Mouse (Mus musculus) granulocyte monocyte progenitor cell, adult 5-6 weeks (primary cell): Measurements from ENCODE around the gene Opcml. TPM values are rescaled to one million over a fixed set of nuclear protein-coding genes. Genes with fewer than 3 reads are reported as not detected.

Experiments
- ATAC-seq: replicated peaks from 2 replicates; pipeline ENCODE4 v1.8.0; 2016; ENCODE audit warnings: mild to moderate bottlenecking, moderate TSS enrichment, inconsistent platforms; ENCODE audit not compliant: poor library complexity, severe bottlenecking
- total RNA-seq, 2 experiments: library from RNA; stranded (forward) in 1 of 2; stranded (reverse) in 1 of 2; fragments of 200-712, 200-1000 nt in 1 of 2; fragments of >200 nt in 1 of 2; fragmentation: Nextera tagmentation in 1 of 2; gene quantifications; 2 replicates each; pipeline ENCODE4 v1.2.3; 2014 to 2017

The Opcml gene
- total RNA-seq, 2 experiments from 2014 or later = not detected

DNA sequence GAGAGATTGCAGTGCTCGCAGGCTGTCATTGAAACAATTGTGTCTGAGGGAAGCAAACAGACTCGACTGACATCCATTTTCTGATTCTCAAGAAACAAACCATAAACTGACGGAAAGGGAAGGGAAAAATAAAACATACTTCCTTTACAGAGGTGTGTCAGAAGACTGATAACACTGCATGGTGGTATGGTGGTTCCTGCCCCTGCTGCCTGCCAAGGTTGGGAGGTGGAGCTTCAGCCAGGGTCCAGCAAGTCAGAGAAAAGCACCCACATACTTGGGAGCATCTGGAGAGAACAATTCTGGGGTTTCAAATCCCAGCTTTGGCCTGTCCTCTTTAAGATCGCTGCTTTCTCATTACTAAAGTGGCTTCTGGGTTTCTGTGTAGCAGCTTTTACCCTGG is 201.0 kb downstream of the Opcml start:
- no peak for ATAC-seq

DNA sequence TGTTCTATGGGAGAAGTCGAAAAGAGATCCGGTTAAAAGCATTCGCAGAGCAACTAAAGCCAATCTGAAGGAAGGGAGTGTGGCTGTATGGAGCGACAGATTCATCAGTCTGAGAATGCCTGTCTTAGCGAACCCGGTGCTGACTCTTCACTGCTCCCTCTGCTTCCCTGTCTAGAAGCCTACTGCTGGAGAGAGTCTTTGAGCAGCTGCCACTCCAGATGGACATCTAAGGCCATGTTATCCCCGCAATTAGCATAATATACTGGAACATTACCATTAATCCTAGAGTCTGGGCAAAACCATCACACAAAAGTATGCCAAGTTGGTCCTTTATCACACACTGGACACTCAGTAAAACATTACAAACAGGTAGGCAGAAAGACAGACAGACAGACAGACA is 206.0 kb downstream of the Opcml start:
- no peak for ATAC-seq

DNA sequence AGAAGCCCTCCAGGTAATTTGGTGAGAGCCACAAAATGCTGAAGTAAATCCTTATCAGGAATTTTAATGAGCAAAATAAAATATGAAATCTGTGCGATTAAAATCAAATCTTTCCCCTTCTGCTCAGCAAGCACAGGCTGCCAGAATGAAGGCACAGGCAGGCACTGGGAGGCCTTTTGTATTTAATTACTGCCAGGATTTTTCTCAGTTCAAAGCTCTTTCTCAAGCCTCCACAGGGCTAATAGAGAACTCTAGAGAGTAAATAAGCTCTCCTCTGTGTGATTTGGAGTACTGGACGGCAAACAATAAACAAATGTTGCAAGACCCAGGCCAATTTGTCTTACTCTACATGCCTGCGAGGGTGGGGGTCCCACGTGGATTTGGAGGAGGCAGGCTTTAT is 208.2 kb downstream of the Opcml start:
- no peak for ATAC-seq

DNA sequence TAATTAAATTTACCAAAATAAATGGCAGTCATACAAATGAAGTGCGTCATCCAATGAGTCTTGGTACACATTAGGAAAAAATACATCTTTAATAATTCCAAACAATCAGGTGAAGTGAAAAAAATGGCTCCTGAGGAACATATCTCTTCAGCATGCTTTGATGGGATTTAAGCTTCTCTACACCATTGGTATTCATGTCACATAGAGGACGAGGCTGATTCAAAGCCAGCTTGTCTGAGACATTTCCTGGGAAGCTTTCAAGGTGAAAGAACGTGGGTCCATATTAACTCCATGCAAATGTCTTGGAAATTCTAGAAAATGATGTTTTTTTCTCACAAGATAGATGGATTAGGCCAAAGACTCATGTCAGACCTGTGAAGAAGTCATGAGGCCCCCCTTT is 212.6 kb downstream of the Opcml start:
- no peak for ATAC-seq

DNA sequence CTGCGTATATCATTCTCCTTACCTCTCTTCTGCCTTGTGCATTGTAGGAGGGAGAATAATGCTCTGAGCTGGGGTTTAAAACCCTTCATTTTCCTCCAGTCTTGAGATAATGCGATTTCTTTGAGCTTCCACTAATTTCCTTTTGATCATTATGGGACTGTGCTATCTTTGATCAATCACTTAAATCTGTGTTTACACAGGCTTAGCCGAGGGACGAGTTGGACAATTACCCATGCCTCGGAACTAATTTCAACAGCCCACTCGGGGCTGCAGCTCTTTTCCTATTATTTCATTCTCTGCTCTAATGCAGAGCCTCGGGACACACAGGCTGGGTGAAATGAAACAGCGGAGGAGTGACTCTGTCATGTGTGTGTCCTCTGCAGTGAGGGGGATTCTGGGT is 220.9 kb downstream of the Opcml start:
- ATAC-seq = no peak

DNA sequence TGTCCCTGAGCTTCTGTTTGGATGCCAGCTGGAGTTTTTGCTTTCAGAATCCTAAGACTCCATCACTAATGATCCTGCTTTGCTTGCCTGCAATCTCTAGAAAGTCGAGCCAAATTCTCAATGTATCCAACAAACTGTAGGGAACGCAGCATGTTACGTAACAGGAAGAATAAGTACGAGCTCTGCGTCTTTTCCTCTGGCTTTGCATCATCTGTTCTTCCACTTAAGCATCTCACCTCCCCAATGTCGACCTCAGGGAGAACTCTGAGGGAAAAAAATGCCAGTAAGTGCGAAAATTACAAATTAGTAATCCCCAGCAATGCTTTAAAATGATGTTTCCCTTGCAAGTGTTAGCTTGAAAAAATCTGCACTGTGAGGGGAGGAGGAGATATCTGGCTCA is 222.1 kb downstream of the Opcml start:
- ATAC-seq = no peak

DNA sequence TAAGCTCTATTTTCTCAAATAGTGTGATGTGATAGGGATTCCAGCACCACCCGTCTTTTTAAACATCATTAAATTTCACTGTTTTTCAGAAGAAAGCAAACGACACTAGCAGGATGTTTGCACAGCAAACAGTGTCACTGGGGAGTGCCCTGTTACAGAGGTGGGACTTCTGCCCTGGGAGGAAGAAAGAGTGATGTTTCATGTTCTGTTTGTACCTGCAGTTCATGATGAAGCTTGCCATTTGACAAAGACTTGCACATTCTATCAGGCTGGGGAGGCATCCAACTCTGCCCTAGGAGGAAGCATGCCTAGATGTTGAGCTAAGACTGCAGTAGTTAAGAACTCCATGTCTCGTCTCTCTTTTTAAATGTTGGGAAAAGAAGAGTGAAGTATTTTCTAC is 222.6 kb downstream of the Opcml start:
- ATAC-seq = no peak

DNA sequence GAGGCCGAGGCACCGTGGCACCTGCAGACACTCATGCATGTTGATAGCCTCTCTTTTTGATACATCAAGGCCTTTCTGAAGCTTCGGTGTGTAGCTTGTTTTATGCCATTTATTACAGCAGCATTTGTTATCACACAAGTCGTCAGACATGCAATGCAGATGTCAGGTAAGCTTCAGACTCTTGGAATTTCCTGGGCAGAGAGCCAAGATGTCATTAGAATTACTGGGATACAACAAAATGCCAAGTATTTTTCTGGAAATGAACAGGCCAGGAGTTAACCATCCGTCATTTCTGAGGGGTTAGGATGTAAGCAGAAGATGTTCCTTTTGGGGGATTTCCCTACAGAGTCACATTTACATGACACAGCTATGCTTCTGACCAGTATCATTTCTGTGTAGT is 237.6 kb downstream of the Opcml start:
- no peak for ATAC-seq

DNA sequence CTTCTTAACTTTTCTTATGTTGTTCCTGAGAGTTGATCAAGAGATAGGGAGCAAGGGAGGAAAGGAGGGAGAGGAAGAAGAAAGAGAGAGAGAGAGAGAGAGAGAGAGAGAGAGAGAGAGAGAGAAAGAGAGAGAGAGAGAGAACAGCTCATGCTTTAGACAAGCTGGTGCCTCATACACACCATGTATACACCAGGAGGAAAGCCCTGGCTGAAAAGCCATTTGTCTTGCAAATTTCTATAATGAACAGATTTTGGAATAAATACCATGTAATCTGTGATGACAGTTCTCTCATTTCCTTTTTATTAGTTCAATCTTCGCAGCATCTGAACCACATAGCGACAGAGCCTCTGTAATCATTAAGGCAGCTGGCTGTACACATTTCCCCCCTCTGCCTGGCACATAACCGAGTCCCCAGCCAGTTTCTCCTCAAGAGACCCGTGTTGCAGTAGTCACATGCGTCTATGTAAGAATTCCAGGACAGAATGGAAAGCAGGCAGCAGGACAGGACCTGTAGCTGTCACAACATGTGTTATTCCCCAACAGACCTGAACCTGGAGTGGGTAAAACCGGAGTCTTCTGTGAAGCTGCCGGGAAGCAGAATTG is 238.3 kb downstream of the Opcml start:
- ATAC-seq = no peak

DNA sequence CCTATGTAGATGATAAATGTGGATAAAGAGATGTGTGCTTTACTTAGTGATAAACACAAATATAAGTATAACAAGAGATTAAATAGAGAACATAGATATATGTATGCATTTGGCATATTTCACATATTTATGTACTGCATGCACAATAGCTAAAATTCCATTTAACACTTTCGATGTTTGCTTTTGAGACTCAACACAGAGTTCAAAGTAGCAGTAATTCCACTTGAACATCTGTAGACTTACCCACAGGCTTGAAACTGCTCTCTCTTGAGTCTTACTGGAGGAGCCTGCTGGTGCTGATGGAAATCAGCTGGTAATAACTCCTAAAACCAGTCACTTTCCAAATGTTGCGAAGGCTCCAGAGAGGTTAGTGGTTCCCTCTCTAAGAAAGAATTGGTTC is 258.6 kb downstream of the Opcml start:
- ATAC-seq = no peak

DNA sequence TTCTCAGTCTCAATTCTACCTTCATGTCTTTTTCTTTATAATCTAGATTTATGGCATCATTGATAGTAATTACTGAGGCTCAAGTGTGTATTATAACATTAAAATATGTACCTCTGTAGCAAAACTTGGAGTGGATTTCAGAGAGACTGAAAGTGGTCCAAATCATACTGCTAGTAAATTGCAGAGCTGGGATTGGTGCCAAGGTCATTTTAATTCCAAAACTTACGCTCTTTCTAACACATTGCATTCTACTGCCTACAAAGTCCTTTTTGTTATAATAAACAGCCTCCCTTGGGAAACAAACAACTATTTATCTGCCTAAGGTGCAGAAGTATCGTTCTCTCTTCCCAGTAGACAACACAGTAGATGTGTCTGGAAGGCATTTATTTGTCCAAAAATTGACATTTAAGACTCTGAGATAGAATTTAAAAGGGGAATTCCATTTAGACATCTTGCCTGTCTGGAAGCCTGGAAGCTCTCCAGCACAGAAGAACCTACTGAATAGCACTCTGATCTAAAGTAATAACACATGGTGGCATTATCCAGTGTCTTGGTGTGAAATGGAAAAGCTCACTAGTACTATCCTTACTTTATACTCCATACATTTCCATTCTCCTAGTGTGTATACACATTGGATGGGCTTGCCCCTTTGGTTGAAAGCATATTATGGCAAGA is 266.7 kb downstream of the Opcml start:
- no peak for ATAC-seq

DNA sequence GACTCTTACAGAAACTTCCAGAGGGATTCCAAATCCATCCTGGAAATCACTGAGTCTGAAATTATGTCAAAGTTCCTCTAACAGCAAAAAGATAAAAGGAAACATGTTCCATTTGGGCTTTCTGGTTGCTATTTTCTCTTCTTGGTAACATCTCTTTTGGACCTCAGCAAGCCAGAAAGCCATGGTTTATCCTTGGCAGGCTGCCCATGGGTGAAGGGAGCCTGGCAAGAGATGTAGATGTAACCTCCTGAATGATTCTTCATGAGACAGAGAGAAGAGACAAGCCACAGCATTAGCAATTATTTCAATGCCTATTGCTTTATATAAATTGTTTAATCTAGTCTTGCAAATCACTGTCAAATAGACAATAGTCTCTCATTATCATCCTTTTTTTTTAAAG is 274.6 kb downstream of the Opcml start:
- no peak for ATAC-seq

DNA sequence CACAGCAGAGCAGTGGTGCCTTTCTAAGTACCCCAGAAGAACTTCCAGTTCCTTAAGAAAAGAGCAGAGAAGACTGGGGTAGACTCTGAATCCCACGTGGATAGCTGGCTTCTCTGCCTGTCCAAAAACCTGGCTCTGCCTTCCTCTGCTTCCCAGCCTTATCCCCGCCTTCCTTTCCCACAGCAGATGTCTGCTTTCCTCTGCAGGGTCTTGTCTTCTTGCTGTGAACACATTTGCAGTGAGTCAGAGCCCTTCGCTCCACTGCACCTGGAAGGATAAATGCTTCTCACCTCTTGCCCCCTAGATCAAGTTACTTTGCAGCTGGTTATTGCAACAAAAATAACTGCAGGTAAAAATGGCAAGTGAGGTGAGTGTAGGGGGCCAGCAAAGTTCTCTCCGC is 290.1 kb downstream of the Opcml start:
- no peak for ATAC-seq

DNA sequence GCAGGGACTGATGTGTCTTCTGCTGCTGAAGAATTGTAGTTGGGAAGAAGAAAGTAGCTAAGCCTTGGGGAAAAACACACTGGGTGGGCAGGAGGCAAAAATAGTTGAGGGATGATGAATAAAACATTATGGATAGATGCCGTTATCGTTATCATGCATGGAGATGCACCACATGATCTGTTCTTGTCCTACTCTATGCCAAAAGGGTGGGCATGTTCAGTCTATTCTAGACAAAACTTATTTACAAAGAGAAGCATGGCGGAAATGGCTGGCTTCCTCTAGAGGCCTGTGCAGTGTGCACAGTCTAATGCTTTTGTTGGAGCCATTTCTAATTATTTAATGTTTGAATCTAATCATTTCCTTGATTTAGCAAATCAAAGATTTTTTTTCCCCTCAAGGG is 293.2 kb downstream of the Opcml start:
- no peak for ATAC-seq

DNA sequence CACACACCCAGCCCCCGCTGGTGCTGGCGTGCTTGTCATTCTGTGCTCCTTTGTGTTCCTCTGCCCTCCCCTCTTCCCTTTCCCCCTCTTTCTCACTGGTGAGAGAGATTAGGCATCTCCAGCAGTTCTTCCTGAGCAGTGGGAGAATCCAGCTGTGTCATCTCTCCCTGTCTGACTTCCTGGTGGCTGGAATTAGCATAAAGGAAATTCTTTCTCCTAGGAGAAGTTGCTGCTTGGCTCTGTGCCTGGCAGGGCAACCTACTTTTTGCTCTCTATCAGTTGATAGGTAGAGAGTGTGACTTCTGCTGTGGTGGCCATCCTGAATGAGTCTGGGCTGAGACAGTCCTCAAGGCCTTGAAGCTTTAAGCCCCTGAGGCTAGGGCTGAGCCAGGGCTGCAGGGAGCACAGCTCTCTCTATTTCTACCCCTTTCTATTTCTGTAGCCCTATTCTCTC is 293.7 kb downstream of the Opcml start:
- ATAC-seq = no peak

DNA sequence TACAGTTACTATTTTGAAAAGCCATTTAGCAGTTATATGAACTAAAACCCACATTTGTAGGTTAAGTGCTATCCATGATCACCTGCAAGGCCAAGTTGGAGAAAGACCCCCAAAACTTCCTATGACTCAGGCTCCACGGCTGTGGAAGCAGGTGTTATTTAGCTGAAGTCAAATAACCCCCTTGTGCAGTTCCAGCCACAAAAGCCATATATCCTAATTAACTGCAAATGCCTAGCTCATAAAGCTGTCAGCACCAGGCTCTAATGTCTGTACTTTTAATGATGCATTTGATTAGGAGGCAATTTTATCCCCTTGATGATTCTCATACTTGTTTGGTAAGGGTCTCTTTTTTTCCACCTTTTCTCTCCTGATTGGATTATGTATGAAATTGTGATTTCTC is 300.8 kb downstream of the Opcml start:
- ATAC-seq = no peak

DNA sequence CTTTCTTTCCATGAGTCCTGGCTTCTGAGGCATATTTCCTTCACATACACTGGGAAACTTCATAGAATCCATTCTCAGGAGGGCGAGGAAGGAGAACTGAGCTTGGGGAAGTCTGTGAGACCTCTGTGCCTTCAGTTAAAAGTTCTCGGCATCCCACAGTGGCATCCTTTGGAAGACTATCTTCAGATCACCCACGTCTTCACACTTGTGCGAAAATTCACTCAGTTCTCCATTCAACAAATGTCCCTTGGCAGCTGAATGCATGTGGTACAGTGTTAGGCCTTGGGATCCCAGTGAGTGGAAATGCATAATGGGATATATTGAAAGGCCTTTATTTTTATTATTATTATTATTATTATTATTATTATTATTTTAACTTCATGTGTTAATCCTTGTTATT is 304.1 kb downstream of the Opcml start:
- no peak for ATAC-seq

DNA sequence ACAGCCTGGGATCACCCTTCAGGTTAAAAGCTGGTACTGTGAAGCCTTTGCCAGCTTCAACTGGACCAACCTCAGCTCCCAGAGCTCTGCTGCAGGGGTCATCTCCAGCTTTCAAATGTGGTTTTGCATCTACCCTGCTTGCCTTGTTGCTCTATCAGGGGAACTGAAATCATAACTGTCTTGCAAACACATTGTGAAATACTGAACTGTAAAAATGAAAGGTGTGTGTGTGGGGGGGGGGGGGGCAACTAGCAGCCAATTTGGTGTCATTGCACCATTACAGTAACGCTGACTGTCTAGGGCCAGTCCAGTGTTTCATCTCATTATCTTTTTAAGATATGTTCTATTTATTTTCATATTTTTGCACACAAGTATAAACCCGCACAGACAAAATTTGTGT is 305.6 kb downstream of the Opcml start:
- peak; percentile 81 for ATAC-seq

DNA sequence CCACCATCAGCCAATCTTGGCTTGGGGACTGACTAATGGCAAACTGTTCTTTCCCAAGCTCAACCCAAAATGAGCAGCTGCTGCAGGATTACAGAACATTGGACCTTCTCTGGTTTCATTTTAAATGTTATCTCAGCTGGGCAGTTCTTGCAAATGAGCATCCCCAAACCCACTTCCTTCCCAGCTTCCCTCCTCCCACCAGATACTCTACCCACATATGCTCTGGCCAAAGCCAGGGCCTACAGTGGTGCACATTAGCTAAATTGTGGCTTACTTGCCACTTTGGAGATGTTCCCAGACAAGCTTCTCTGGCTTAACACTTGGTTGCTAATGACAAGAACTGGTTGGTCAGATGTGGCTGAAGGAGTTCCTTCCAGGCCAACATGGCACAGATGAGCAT is 311.4 kb downstream of the Opcml start:
- ATAC-seq = peak; percentile 77

DNA sequence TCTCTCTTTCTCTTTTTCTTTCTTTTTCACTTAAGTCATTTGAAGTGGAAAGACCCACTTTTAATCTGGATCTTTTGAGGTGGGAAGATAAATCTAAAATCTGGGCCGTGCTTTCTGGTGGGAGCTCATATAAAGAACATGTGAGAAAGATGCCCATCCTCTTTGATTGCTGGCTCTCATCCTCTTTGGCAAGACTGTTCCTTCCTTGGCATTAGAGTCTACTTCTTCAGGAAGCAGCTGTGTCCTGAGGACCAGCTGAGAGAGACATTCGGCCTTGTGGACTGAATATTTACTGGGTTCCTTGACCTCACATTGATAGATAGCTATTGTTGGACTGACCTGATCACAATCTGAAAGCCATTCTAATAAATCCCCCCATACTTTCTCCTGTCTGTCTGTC is 331.3 kb downstream of the Opcml start:
- ATAC-seq = no peak

DNA sequence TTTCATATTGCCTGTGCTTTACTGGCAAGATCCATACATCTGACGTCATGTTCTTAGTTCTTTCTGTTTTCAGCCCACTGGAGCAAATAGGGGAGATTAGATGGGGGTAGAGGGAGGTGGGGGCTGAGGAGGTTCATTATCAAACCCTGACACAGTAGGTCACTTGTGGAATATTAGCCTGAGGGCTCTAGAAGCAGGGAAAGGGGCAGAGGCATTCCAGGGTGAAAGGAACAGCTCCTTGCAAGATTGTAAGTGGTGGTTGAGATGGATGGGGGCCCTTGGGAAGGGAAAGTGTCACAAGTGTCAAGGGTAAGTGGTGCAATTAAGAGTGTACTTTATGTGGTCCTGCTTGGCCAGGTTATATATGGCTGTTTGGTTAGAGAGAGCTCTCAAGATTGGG is 338.2 kb downstream of the Opcml start:
- no peak for ATAC-seq

DNA sequence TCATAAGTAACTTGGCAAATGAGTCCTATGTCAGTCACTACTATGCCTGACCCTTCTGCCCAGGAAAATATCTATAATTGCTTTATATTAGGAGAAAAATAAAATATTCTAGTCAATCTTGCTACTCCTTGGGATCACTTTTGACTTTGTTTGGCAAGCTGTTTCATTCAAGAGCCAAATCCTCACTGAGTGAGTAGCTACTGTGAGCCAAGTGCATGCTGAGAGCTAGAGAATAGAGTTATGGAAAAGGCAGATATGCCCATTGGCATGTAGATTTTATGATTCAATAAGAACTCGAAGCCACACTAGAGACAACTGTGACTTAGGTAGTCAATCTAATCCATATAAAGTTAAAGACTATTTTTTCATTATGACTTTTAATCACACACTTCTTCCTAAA is 340.9 kb downstream of the Opcml start:
- no peak for ATAC-seq

DNA sequence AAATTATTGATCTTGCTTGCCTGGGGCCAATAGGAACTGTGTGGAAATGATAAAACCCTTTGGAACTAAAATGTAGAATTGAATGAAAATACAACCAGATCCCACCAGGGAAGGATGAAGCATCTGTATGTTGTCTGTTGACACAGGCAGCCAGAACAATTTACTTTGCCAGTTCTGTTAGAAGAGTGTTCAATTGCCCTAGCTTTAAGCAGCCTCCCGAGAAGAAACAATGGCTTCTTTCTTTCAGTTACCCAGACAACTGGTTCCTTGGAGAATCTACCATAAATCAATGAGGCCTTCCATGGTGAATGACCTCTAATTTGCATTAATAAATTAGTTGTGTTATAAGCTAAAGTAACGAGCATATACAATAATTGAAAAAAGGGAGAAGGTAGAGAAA is 346.0 kb downstream of the Opcml start:
- ATAC-seq = no peak
